Mouse (Mus musculus) large intestine, adult 2 months (tissue): ENCODE data around the gene Car6. TPM values are rescaled to one million over a fixed set of nuclear protein-coding genes. Genes with fewer than 3 reads are reported as not detected.

Experiments
- DNase-seq: peaks from one replicate; pipeline ENCODE4 v3.0.0-alpha.2; 2012; ENCODE audit warnings: low read depth, low spot score
- WGBS: fragments of 180-500 bp; shearing (Covaris S2); methylation state at CpG from one replicate; pipeline ENCODE4 v1.1.7; 2018; 5-methylcytosine and 5-hydroxymethylcytosine counted together
- polyA plus RNA-seq: library from polyadenylated mRNA; depleted of rRNA; stranded (reverse); fragments of >200 nt; gene quantifications from 2 replicates; pipeline ENCODE4 v1.2.3, GENCODE M21; 2012; rRNA removed

Gene Car6
- not detected in 2 replicates for polyA plus RNA-seq

DNA sequence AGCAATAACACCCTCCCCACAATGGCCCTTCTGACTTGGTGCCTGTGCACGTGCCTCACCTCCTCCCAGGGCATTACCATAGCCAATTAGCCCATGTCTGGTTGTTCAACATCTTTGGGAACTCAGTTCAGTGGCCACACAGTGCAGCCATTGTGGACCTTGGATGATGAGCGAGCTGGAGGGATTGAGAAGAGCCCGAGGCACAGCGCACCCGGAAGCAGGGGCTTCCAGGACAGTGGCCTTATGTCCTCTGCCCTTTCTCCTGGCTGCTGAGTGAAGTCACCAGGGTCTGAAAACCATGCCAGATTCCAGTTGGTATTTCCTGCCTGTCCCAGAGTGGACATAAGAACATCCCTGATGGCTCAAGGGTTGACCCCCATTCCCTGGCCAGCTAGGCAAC lies at the start of gene Car6:
Gene Car6 (minus strand): TSS at position 101 of the 400 bp plus-strand sequence.
- 81% methylated on average over 5 of the region's 5 CpGs for WGBS
- no peak for DNase-seq

GRCm38 (mm10) chr4:150249731-150250270 lies 48.7 kb upstream of the Car6 start:
- no peak for DNase-seq
- 73% methylated on average over 5 of the region's 5 CpGs for WGBS

GRCm38 (mm10) chr4:150248917-150249316 lies 47.8 kb upstream of the Car6 start:
- DNase-seq, result no peak
- 83% methylated on average over 5 of the region's 5 CpGs for WGBS

DNA sequence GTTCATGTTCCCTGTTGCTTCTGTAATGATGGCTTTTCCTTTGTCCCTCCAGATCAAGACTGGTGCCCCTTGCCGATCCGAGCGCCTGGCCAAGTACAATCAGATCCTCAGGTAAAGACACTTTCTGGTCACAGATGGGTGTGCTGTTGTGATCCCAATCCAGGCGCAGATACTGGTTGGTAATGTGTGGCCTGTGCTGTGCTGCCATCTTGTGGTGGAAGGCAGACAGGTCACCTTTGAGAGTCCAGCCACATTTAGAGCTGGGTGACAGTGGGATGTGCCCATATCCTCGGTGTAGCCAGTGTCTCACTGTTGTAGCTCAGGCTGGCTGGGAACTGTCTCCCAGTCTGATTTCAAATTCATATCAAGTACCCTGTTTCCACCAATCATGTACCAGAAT lies 46.9 kb upstream of the Car6 start:
- no peak for DNase-seq
- 42% methylated on average over 5 of the region's 5 CpGs for WGBS

DNA sequence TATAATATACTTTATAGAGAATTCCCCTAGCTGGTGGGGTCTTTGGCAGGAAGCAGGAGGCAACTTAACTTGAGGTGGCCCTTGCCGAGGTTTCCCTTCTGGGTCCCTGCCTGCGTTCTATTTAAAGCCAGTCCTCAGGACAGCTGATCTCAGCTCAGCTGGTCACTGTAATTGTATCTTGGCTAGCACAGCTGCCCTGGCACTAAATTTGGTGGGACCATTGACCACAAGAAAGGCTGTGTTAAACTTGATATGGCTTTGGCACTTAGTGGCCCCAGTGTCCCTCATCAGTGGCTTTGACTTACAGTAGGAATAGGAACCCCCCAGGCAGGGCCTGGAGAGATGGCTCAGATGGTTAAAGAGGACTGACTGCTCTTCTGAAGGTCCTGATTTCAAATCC lies 44.7 kb upstream of the Car6 start:
- 72% methylated on average over 2 of the region's 2 CpGs for WGBS
- no peak for DNase-seq

DNA sequence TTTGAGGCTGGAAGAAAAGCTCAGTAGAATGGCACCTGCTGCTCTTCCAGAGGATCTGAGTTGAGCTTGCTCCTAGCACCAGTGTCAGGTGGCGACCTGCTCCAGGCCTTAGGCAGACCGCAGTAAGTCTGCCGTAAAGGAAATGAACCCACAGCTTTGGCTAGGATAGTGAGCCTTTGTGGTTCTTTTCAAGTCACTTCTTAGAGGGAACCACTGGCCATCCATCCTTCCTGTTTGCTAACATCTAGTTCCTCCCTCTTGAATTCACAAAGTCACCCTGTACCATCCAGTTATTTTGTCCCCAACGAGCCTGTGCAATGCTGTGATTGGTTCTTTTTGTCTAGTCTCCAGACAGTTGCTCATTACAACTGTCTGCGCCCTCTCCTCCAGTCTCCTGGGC lies 41.6 kb upstream of the Car6 start:
- 82% methylated on average over 5 of the region's 5 CpGs for WGBS
- DNase-seq, result no peak

DNA sequence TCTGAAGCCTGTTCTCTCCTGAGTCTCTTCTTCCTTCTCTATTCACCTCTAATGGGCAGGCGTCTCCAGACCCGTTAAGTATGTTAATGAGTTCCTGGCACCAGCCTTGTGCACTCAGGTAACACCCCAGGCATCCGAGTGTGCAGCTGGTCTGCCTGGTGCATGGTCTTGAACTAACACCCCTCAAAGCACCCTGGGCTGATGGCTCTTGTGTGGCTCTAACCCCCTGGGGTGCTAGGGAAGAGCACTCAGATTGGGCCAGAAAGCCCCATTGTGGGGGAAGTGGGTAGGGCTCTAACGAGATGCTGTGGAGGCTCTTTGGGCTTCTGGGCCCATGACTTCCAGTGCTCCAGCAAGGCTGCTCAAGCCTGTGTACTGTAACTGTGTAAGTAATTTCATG lies 40.6 kb upstream of the Car6 start:
- no peak for DNase-seq
- 84% methylated on average over 4 of the region's 4 CpGs for WGBS

- DNase-seq, result no peak
- 54% methylated on average over 1 of the region's 1 CpGs for WGBS
Observed at GRCm38 (mm10) chr4:150240381-150240886, 39.3 kb upstream of the Car6 start.

- WGBS, result 10% methylated on average over 6 of the region's 6 CpGs
- peak; percentile 84 for DNase-seq
Observed at GRCm38 (mm10) chr4:150239951-150240368, 38.8 kb upstream of the Car6 start.

DNA sequence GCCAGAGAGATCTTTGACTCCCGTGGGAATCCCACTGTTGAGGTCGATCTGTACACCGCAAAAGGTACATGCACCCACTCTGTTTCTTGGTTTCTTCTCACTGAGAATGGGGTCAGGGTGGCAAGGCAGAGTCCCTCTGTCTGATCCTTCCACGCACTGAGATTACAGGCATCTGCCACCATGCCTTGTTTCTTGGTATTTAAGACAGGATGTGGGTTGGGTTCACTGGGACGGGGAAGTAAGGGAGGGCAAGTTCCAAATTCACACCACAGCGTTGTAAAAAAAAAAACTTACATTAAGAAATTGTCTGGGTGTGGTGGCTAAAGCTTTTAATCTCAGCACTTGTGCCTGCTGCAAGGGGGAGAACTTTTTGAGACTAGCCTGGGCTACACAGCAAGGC lies 38.4 kb upstream of the Car6 start:
- WGBS, result 39% methylated on average over 6 of the region's 6 CpGs
- no peak for DNase-seq

DNA sequence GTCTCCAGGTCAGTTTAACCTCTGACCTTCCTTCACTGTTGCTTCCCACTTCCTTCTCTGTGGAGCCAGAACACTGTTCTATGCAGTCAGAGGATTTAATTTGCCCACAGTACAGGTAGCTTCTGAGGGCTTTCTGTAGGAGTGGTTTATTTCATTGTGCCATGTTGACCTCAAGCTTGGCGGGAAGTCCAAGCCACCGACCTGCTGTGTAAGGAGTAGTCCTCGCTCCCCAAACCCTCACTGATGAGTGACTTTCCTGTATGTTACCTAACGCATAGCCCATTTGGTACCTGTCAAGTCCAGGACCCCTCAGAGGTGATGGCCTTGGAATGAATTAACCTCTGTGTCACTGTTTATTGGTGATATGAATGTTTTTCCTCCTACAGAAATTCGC lies 38.0 kb upstream of the Car6 start:
- DNase-seq, result no peak
- WGBS, result 70% methylated on average over 5 of the region's 5 CpGs

- WGBS, result 50% methylated on average over 3 of the region's 3 CpGs
- no peak for DNase-seq
Observed at GRCm38 (mm10) chr4:150238433-150239086, 37.4 kb upstream of the Car6 start.

DNA sequence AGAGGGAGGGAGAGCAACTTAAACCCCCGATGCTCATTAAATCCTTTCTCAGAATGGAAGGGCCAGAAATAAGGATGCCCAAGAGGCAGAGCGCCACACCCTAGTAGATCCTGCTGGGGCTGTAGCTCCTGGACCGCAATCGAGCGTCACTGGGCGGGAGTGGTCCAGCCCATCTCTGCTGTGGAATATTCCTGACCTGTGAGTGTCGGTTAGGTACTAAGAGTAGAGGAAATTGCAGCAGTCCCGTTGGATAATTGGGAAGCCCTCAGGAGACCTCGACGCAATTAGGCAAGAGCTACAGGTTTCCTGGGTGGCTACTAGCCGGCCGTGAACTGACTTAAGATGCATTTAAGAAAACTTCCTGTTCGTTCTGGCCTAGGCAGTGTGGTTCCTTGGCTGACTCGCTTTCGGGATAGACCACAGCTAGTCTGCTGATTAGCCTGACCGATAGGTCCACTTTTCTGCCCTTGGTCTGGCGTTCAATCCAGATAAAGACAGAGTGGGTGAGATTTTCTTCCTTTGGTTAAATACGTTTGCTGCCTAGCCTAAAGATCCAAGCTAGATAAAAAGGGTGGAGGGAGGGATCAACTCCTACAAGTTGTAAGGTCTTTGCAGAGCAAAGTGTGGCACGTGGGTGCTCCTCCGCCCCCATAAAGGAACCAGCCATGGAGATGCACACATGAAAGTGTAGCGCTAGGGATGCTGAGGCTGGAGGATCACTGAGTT lies 36.7 kb upstream of the Car6 start:
- WGBS, result 8% methylated on average over 21 of the region's 21 CpGs
- no peak for DNase-seq

DNA sequence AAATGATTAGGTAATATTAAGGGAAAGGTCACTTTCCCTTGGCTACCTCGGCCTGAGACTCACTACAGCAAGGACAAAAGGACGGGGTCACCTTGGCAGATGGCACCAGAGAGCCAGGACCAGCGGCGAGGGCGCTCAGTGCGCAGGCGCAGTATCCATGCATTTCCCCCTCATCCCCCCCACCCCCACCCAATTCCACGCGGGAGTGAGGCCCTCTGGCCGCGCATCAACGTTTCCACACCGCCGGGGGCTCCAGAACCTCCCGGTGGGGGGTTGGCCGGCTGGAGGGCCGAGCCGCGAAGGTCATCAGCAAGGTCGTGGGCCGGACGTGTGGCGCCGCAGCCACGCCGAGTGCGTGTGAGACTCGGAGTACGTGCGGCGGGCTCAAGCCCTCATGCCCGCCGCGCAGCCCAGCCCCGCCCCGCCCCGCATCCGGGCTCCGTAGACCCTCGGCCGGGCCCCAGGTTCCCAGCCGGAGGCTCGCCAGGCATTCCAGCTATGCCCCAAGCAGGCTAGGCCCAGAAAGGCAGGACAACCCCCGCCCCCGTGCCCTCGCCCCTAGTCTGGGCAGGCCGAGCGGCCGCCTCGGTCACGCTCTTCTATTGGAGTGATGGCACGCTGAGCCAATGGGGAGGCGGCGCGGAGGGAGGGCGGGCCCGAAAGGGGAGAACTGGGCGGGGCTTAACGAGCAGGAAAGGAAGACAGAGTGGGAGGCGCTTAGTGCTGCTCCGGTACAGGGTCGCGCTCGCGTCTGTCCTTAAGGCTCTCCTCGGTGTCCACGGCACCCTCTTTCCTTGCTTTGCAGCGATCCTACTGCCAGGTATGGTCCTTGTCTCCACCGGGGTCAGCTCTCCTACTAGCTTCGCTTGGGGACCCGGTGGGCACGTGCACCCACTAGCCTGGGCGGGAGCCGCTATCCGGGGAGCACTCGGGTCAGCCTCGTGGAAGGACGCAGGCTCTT lies 35.7 kb upstream of the Car6 start, which contains the start of gene Eno1:
Gene Eno1 (plus strand): TSS at position 201 of the 961 bp plus-strand sequence.
- peak; percentile 88 for DNase-seq
- under 1% methylated on average over 77 of the region's 78 CpGs for WGBS

GRCm38 (mm10) chr4:150236031-150236430 lies 34.9 kb upstream of the Car6 start:
- DNase-seq, result no peak
- 75% methylated on average over 8 of the region's 8 CpGs for WGBS

- no peak for DNase-seq
- 85% methylated on average over 4 of the region's 4 CpGs for WGBS
Observed at GRCm38 (mm10) chr4:150235585-150235984, 34.5 kb upstream of the Car6 start.

DNA sequence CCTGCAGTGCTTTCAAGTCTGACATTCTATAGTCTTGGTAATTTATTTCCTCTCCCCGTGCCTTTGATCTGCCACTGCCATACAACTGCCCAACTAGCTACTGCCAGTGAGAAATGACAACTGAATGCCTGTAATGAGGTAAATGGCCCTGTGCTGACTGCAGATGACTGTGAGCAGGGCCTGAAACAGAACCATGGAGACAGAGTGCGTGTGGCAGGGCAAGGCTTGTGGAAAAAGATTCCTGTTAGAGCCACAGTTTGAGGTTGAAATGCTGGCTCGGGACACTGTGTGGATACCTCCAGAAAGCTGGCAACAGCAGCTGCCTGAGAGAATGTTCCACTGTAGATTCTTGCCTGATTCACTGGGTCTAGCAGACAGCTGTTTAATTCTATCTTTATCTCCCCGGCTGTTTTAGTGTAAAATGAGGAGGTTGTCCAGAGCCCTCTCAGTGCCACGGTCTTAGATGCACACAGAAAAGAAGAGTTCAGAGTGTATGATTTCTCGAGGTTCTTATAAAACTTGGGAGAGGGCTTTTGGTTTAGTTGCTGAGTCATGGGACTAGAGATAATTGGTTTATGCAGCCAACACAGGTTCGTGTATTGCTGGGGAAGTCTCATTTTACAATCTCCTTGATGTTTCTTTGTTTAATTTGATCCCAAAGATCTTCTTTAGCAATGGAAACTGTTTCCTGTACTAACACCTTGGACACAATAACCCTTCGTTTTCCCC lies 33.6 kb upstream of the Car6 start:
- 51% methylated on average over 8 of the region's 8 CpGs for WGBS
- no peak for DNase-seq

DNA sequence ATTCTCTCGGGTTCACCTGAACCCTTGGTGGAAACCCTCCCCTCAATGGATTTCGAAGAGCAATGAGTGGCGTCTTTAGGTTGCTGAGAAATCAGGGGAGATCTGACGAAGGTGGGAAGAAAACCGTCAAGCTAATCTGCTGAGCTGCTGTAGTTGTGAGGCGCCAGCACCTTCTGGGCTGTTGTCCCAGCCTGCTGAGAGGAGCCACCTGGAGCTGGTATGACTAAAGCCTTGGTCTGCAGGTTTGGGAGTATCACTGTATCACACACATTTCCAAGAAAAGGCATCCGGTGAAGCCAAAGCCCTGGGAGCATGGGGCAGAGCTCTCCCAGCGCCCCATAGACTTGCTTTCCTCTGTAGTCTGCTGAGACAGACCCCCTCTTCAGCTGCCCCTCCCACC lies 30.7 kb upstream of the Car6 start:
- no peak for DNase-seq
- WGBS, result 81% methylated on average over 8 of the region's 8 CpGs
